Mouse (Mus musculus): ENCODE measurements at regions not wholly inside any gene's neighbourhood (a gene's known extent, or its start where the extent isn't known, plus 50 kb on each side); places are given as distances from the start of the nearest gene placed in this dataset.

- TF ChIP-seq POLR2A (IDR thresholded peaks at IDR 0.05; ENCODE audit: borderline replicate concordance, low read depth, low read length): no peak
- no peak for TF ChIP-seq CTCF (IDR thresholded peaks at IDR 0.05; ENCODE audit: low read depth, low read length)
These were observed 146.2 kb upstream of the Serp2 start for GRCm38 (mm10) chr14:76702709-76703372.

Measured in bone marrow macrophage, adult 2 months (primary cell).